In genomic region chr7:29179323-29179722, GRCm38 (mm10) we compare ENCODE assay signal across 1 mouse cellular context.
A peak's percentile ranks its signal among the peaks of the same experiment; 100 is the strongest.
TF ChIP-seq lines count a peak whose summit lies in the region.

No protein-coding gene starts in this region.

TF ChIP-seq in MEL, 35 proteins besides CTCF, POLR2A, EP300 and RAD21:
- TF ChIP-seq ZMIZ1 (IDR thresholded peaks at IDR 0.05; ENCODE audit: low read depth, low read length), result no peak
- TF ChIP-seq MAX (IDR thresholded peaks at IDR 0.05; ENCODE audit: low read length), result no peak; the same call in 1 of the 2 replicates
- TF ChIP-seq MAFK (IDR thresholded peaks at IDR 0.05; ENCODE audit: borderline replicate concordance, low read depth, low read length), result no peak
- TF ChIP-seq ZC3H11A (IDR thresholded peaks at IDR 0.05; ENCODE audit: low read depth, low read length), result no peak
- TF ChIP-seq MYC (IDR thresholded peaks at IDR 0.05; ENCODE audit: low read depth, low read length), result 0 out of 2 replicates have a peak, but pooled peaks have one; percentile 43
- no peak for TF ChIP-seq GABPA (IDR thresholded peaks at IDR 0.05; ENCODE audit: low read depth, low read length)
- TF ChIP-seq UBTF (IDR thresholded peaks at IDR 0.05; ENCODE audit: borderline replicate concordance, insufficient read depth, low read depth, low read length), result no peak
- TF ChIP-seq ZNF384 (IDR thresholded peaks at IDR 0.05; ENCODE audit: low read depth, low read length), result no peak
- TF ChIP-seq KAT2A (conservative IDR thresholded peaks at IDR 0.05; ENCODE audit: low read depth, low read length), result no peak
- TF ChIP-seq TBP (IDR thresholded peaks at IDR 0.05; ENCODE audit: low read depth, low read length), result no peak; the same call in 1 of the 2 replicates
- TF ChIP-seq MYB (IDR thresholded peaks at IDR 0.05; ENCODE audit: low read depth, low read length), result no peak
- no peak for TF ChIP-seq RCOR1 (IDR thresholded peaks at IDR 0.05; ENCODE audit: low read depth, low read length)
- TF ChIP-seq HCFC1 (IDR thresholded peaks at IDR 0.05; ENCODE audit: low read depth, low read length), result no peak
- TF ChIP-seq BHLHE40 (IDR thresholded peaks at IDR 0.05; ENCODE audit: borderline replicate concordance, low read depth, low read length), result no peak
- TF ChIP-seq TCF12 (IDR thresholded peaks at IDR 0.05; ENCODE audit: low read depth, low read length), result no peak
- TF ChIP-seq GATA1 (IDR thresholded peaks at IDR 0.05; ENCODE audit: low read depth, low read length), result no peak
- TF ChIP-seq MXI1 (IDR thresholded peaks at IDR 0.05; ENCODE audit: low read depth, low read length), result peak; percentile 43; the same call in 1 of the 2 replicates
- TF ChIP-seq USF2 (IDR thresholded peaks at IDR 0.05; ENCODE audit: borderline replicate concordance in 1 of 2, insufficient read depth in 1 of 2, low read depth in 1 of 2, low read length in 2 of 2), result no peak
- TF ChIP-seq MAZ (IDR thresholded peaks at IDR 0.05; ENCODE audit: low read depth, low read length), result no peak
- TF ChIP-seq ZKSCAN1 (IDR thresholded peaks at IDR 0.05; ENCODE audit: low read depth, low read length), result no peak
- TF ChIP-seq SIN3A (IDR thresholded peaks at IDR 0.05; ENCODE audit: low read length), result no peak; the same call in 1 of the 2 replicates
- no peak for TF ChIP-seq NRF1 (IDR thresholded peaks at IDR 0.05; ENCODE audit: insufficient read depth, low read depth, low read length, poor library complexity, severe bottlenecking)
- no peak for TF ChIP-seq CHD1 (IDR thresholded peaks at IDR 0.05; ENCODE audit: low read depth, low read length)
- no peak for TF ChIP-seq CHD2 (IDR thresholded peaks at IDR 0.05; ENCODE audit: low read length)
- peak; percentile 82; the same call in 1 of the 2 replicates for TF ChIP-seq MEF2A (IDR thresholded peaks at IDR 0.05; ENCODE audit: extremely low read depth, insufficient replicate concordance, low read depth, low read length, poor library complexity, severe bottlenecking)
- no peak for TF ChIP-seq JUND (IDR thresholded peaks at IDR 0.05; ENCODE audit: low read depth, low read length)
- peak; percentile 25; the same call in 1 of the 2 replicates for TF ChIP-seq ETS1 (IDR thresholded peaks at IDR 0.05; ENCODE audit: low read depth, low read length)
- TF ChIP-seq POLR2AphosphoS5 (IDR thresholded peaks at IDR 0.05; ENCODE audit: borderline replicate concordance, low read depth, low read length), result no peak
- TF ChIP-seq E2F4 (IDR thresholded peaks at IDR 0.05; ENCODE audit: borderline replicate concordance, low read depth, low read length), result no peak
- no peak for TF ChIP-seq SMC3 (IDR thresholded peaks at IDR 0.05; ENCODE audit: low read depth, low read length)
- TF ChIP-seq POLR2AphosphoS2 (IDR thresholded peaks at IDR 0.05; ENCODE audit: low read length), result no peak
- no peak for TF ChIP-seq USF1 (IDR thresholded peaks at IDR 0.05; ENCODE audit: low read depth, low read length)
- no peak for TF ChIP-seq NELFE (IDR thresholded peaks at IDR 0.05; ENCODE audit: low read depth, low read length)
